Mouse (Mus musculus) layer of hippocampus, adult 2 months (tissue): ENCODE results near the gene Foxl1. TPM values are rescaled to one million over a fixed set of nuclear protein-coding genes. Genes with fewer than 3 reads are reported as not detected.
A peak's percentile ranks its signal among the peaks of the same experiment; 100 is the strongest.

Experiments
- DNase-seq, 2 experiments: peaks; one replicate each; pipeline ENCODE4 v3.0.0; 2022; ENCODE audit warnings: low spot score in 2 of 2
- H3K27ac ChIP-seq: fragments of 200-600 bp; 2 replicates; pipeline ENCODE4 v1.8.1; 2022
- H3K4me3 ChIP-seq: fragments of 200-600 bp; 2 replicates; pipeline ENCODE4 v1.8.1; 2022; ENCODE audit warnings: mild to moderate bottlenecking
- CTCF ChIP-seq: fragments of 200-600 bp; conservative IDR thresholded peaks from 2 replicates; pipeline ENCODE4 v1.8.1; 2022; ENCODE audit warnings: antibody characterized with exemption, mild to moderate bottlenecking, moderate library complexity
- microRNA-seq, 2 experiments: library from miRNA; unstranded; fragments of <30 nt; microRNA quantifications; one replicate each; pipeline ENCODE4 v1.2.0; 2021
- total RNA-seq, 2 experiments: library from RNA; stranded (reverse); gene quantifications; 2 replicates each; pipeline ENCODE4 v1.2.3; 2021

The Foxl1 gene
- total RNA-seq, 2 experiments from 2014 or later: 0.13 TPM; not detected in 1

DNA sequence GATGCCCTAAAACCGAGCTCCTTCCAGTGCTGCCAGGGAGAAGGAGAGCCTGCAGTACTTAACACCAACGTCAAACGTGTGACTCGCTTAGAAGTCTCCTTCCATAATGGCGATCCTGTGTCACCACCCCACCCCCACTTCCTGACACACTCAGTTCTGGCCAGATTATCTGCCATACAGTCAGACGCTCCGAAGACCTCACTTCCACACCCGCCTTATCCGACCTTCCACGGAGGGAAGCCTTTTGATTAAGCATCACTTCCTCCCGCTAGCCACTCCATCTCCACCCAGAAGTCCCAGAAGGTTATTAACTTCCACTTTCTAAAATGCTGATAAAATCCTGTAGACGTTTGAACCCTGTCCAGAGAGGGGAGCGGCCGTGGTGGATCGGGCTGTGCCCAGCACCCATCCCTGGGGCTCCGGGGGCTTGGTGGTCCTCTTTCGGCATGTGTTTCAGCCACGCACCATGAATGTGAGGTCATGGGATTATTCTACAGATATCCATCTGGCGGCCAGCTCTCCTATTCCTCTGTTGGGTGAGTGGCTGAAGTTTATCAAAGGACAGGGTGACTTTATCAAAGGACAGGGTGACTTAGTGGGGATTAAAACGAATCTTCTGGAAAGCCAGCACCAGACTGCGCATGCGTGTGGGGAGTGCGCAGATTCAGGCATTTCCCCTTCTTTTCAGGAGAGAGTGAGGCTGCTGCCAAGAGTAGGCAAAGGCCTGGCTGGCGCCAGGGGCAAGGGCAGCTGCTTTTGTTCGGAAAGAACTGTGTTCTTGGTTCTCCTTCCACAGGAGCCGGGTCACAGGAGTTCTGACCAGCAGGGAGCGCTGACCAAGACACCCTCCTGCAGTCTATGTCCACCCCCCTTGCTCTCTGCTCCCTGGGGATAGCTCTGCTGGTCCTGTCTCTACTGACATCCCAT is 43.1 kb downstream of the Foxl1 start:
- Histone ChIP-seq H3K27ac (no peak overlapping the region), H3K4me3 (no peak overlapping the region)
- TF ChIP-seq CTCF: peak; percentile 46
- DNase-seq: peak; percentile 12 to 26

DNA sequence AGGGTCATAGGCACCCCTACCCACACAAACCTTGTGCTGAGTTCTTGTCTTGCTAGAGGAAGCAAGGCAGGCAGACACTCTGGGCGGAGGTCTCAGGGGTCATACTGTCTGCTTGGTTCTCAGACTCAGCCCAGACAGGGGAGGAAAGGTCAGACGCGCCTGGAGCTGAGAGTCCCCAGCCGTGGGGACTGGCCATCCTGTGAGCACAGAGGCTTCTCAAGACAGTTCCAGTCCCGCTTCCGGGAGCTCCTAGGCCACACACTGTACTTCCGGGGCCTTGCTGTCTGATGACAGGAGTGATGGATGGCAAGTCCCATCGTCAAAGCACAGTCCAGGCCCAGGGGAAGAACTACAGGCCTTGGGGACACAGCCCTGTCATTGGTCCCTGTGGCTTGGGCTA is 44.8 kb downstream of the Foxl1 start:
- no peak for TF ChIP-seq CTCF
- DNase-seq: no peak
- H3K27ac ChIP-seq: no peak overlapping the region
- H3K4me3 ChIP-seq: no peak overlapping the region

DNA sequence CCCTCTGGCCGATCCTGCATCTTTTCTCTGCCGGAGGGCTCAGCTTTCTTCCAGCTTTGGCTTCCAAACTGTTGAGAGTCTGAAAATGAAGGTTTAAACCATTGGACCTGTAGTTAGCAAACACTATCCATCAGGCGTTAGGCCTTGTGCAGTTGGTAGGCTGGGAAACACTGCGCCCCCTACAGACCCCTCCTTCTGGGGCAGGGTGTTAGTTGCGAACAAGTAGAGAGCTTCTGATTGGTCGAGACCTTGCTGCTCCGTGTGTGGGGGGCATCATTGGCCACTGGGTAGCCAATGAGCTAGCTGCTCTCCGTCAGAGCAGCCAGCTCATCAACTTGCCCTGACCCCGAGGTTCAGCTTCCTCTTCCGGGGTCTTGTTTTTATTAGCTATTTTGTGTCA is 46.4 kb downstream of the Foxl1 start:
- Histone ChIP-seq H3K4me3 (no peak overlapping the region), H3K27ac (no peak overlapping the region)
- no peak for TF ChIP-seq CTCF
- DNase-seq: no peak

DNA sequence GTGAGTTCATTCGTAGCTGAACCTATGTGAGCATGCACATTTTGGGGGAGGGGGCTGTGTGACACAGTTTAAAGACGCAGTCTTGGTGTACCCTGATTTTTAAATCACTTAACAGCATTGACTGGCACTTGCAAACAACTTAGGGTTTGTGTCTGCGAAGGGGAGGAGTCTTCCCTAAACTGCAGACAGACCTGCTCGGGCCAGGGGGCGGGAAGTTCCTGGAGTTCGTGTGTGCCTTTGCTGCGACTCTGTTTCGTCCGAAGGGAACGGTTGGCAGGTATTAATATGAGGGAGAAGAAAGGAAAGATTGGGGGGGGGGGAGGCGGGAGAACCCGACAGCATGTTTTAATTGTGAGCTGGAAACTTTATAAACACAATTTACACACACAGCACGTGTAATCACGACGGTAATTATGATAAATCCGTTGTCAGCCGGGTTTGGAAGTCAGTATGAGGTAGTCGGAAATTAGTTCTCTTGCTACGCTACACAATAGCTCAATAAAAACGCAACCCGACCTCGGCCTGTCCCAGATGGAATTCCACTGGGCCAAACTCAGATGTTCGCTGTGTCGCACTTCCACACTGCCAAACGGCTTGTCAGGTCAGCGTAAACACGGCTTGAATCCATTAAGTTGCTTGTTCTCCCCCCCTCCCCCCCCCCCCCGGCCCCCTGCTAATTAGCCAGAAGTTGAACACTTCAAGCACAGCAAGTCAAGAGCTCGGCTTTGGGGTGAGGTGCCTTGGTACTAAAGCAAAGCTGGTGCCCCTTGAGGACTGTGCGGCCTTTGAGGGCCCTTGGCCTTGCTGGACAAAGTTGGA is 47.2 kb downstream of the Foxl1 start:
- no peak for DNase-seq
- Histone ChIP-seq H3K4me3 (no peak overlapping the region), H3K27ac (no peak overlapping the region)
- TF ChIP-seq CTCF: no peak

DNA sequence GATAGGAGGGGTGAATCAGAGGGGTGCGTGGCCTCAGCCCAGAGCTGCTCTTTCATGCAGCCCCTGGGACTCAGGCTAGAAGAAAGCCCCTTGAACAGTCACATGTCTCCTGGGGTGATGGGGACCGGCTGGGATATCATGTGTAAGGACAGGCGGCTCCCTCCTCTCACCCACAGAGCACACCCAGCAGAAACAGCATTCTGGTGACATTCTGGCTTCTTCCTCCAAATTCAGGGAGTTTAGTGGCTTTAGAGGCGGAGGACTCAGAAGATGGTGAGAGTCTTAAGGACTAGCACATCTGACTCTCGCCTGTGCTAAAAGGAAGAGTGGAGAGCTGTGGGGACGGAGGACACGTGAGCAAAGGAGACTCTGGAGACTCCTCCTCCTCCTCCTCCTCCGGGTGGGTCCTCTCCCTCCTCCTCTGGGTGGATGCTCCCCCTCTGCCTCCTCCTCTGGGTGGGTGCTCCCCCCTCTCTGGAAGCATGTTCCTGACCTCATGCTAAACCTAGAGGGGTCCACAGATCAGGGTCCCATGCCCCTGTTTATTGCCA is 47.9 kb downstream of the Foxl1 start:
- no peak for TF ChIP-seq CTCF
- DNase-seq: no peak

GRCm38 (mm10) chr8:121176291-121176690 is 48.6 kb downstream of the Foxl1 start:
- no peak for DNase-seq
- no peak for TF ChIP-seq CTCF
- Histone ChIP-seq H3K4me3 (no peak overlapping the region), H3K27ac (no peak overlapping the region)

More for the DNA sequence above, 47.9 kb downstream of the Foxl1 start:
- Histone ChIP-seq H3K27ac (no peak overlapping the region), H3K4me3 (no peak overlapping the region)

Small RNAs within 50 kb of the gene (microRNA-seq; reads per million reads assigned to microRNA genes)
- gene Gm27530: 0 to 0.18 reads per million in 2 experiments

Other genes starting within 250 kb of the Foxl1 start
- gene Foxf1, start 43.6 kb upstream of the Foxl1 start, total RNA-seq: under 1 TPM; 0.49 to 0.71 TPM
- gene Mthfsd, start 19.5 kb upstream of the Foxl1 start, total RNA-seq: 10 to 100 TPM; 38.8 to 46.1 TPM
- gene Foxc2, start 11.8 kb upstream of the Foxl1 start, total RNA-seq: 1 to 10 TPM; 1.0 to 1.1 TPM